Mouse (Mus musculus) megakaryocyte progenitor cell, adult 5-6 weeks (primary cell): ENCODE measurements around the gene Cab39. TPM values are rescaled to one million over a fixed set of nuclear protein-coding genes. Genes with fewer than 3 reads are reported as not detected.

Experiments used
- ATAC-seq: replicated peaks from 2 replicates; pipeline ENCODE4 v1.8.0; 2016; ENCODE audit warnings: mild to moderate bottlenecking, moderate TSS enrichment, inconsistent platforms; ENCODE audit not compliant: poor library complexity
- total RNA-seq, 2 experiments: library from RNA; stranded (forward) in 1 of 2; stranded (reverse) in 1 of 2; fragments of 157-497, 149-512 nt in 1 of 2; fragments of 200-1000 nt in 1 of 2; gene quantifications; 2 replicates each; pipeline versions ENCODE4 v1.2.3 to v1.2.4; 2015 to 2017

The Cab39 gene
- total RNA-seq, 2 experiments from 2014 or later: 83.1 to 122 TPM

DNA sequence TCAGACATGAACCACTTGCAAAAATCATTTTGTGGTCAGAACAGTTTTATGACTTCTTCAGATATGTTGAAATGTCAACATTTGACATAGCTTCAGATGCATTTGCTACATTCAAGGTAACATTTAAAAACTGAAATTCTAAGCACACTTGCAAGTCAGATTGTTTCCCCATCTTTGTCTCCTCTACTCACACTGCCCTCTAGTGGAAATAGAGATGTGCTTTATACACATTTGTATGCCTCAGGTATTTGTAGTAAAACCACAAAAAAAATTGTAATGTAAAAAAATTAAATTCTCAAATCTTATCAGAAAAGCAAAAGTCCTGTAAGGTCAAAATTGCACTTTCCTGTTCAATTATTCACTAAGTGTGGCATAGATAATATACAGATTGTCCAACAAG, 49.0 kb downstream of the Cab39 start:
- ATAC-seq: no peak

DNA sequence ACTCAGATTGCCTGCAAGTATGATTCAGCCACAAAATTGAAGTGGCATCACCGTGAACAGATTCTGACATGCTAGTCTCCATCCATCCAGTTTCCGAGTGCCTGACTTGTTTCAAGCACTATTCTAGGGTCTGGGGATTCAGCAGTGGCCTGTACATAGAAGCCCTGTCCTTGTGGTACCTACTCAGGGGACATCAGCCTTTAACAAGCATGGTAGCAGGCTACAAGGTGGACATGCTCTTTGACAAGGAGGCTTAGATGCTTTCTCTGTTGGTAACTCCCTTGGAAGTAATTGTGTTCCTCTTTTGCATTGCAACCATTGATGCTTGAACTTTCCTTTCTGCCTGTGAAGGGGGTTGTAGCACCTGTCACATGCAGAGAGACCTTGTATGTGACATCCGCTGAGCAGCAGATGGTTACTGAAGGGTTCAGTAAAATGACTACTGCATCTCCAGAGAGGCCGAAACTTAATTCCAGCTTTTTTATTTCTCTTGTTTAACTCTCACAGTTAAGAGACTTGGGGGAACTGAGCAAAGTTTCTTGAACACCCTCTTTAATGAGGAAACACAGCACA, 50.1 kb downstream of the Cab39 start:
- no peak for ATAC-seq

DNA sequence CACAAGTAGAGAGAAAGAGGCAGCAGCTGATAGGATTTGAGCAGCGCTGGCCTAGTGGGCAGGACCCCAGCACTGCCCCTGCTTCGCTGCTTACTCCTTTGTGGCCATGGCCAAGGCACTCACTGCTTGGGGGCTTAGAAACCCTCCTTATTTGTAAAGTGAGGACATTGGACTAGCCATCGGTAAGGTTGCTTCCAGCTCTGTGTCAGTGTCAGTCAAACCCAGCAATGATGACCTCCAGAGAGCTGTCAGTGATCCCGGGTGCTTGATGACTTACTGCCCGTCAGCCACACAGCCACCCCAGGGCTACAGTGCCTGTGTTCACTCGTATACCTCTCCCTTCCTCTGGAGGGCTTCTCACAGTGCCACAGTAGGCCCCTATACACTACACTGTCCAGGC, 51.7 kb downstream of the Cab39 start:
- ATAC-seq: no peak

DNA sequence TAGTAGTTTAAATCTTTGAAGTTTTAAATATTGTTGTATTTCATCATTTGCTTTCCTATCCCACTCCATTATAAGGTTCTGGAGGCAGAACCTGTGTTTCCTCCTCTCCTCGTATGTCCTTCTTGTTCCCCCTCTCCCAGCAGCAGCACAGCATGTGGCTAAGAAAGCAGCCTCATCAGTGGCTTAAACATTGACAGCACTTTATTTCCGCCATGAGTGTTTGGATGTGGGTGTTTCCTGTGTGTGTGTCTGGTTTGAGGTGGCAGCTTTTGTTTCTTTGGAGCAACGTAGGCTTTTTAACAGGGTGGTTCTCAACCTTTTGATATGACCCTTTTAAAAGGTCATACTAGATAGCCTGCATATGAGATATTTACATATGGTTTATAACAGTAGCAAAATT, 52.2 kb downstream of the Cab39 start:
- no peak for ATAC-seq

DNA sequence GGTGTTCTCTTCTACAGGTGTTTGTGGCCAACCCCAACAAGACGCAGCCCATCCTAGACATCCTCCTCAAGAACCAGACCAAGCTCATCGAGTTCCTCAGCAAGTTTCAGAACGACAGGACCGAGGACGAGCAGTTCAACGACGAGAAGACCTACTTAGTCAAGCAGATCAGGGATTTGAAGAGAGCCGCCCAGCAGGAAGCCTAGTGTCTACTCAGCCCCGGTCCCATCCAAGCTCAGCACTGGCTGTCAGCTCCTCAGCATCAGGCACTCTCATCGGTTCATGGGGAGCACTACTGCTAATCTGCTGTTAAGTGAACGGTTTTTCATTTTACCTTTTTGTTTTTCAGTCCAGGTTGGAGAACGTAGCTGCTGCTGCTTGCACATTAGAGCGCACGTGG, 55.8 kb downstream of the Cab39 start:
- no peak for ATAC-seq

DNA sequence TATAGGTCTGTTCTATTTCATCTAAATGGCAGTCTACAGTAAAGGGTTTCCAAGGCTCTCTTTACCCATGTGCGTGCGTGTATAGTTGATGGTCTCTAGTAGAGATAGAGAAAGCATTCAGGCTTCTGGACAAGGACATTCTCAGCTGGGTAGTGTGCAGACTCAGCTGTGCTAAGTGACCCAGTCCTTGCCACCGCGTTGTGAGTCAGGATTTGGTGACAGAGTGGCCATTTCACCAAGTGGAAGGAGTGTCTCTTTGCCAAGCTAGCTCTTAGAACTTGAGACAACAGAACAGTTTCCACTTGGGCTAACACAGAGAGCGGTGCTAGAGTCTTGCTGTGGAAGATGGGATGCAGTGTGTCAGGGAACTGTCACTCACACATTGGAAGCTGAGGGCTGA, 57.6 kb downstream of the Cab39 start:
- no peak for ATAC-seq

DNA sequence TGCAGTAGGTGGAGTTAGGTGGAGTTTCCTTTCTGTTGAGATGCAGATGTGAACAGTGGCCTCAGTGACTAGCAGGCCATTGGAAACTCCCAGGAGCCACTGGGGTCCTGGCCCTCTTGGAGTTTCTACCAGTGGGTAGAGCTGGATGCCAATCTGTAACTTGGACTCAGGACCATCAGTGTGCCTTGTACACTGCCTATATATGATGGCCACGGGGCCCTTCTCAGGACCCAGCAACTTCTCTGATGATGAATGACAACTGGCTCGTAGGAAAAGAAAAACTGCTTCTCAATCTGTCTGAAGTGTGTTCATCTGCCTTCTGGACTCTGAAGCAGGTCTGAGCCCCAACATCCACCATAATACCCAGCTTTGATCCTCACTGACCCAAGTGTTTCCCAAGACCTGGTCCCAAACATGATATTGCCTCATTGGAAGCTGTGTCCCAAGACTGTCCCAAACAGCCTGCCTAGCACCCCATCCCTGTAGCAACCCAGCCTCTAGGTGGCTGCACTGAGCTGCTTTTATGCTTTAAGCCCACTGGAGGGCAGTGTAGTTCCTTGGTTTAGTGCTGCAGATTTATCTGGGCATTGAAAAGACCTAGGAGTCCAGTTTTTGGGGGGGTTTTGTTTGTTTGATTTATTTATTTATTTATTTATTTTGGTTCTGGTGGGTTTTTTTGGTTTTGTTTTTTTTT, 59.9 kb downstream of the Cab39 start:
- ATAC-seq: peak; percentile 98

- ATAC-seq: no peak
Measured at GRCm38 (mm10) chr1:85853865-85854264, 60.6 kb downstream of the Cab39 start.

GRCm38 (mm10) chr1:85854475-85854874, 61.2 kb downstream of the Cab39 start:
- ATAC-seq: no peak

DNA sequence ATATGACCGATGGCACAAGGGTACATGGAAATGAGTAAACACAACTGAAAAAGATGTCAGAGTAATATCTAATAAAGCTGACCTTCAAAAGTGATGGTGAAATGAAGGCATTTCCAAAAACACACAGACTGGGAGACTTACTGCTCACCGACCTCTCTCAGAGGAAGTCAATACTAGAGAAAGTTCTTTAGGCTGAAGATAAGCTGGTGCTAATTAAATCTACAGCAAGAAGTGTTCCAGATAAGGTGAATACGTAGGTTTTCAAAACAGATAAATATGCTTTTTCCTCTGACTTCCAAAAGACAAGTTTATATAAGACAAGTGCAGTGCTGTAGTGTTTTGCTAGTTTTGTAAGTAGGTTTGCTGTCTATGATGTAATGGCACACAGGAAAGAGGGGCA, 63.0 kb downstream of the Cab39 start:
- no peak for ATAC-seq

GRCm38 (mm10) chr1:85857261-85857754, 64.1 kb downstream of the Cab39 start:
- ATAC-seq: no peak

DNA sequence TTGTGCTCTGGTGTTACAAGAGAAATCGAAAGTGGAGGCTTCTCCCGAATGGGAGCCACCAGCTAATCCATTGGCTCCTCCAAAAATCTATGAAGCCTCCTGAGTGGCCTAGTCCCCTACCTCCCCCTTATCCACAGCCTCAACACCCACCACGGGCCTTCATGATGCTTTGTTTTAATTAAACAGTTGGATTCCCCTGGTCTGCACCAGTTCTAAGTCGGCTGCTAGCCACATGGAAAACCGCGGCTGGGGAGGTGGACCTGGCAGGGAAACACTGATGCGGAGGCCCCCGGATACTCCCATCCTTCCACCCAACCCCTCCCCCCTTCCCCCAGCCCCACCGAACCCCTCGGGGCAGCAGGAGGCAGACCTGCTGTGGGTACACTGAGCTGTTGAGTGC, 71.1 kb downstream of the Cab39 start:
- ATAC-seq: no peak

GRCm38 (mm10) chr1:85870001-85870400, 76.8 kb downstream of the Cab39 start:
- no peak for ATAC-seq

GRCm38 (mm10) chr1:85870546-85870945, 77.3 kb downstream of the Cab39 start:
- ATAC-seq: no peak

- ATAC-seq: no peak
Measured at GRCm38 (mm10) chr1:85882003-85882402, 88.8 kb downstream of the Cab39 start.

GRCm38 (mm10) chr1:85887221-85887620, 94.0 kb downstream of the Cab39 start:
- no peak for ATAC-seq

DNA sequence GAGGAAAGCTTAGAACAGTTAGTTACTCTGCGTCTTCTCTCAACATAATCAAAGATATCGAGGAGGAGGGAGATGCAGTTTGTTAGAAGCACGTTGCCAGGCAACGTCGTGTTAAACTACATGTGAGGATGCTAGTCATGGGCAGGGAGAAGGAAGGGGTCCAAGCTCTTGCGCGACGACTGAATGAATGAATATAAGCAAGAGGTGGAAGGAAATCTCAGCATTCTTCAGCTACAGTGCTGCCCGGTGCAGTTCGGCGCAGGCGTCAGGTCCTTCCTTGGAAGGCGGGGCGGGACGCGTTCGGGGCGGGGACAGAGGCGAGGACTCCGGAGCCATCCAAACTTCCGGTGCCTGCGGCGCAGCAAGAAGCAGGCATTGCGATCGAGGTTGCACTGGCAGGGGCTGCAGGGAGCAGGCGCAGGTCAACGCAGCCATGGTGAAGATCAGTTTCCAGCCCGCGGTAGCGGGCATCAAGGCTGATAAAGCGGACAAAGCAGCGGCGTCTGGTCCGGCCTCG, 101.0 kb downstream of the Cab39 start, which contains the start of gene Itm2c:
Gene Itm2c, plus strand, starts transcription at position 51 of the 517 bp plus-strand sequence.
- peak; percentile 67 for ATAC-seq

DNA sequence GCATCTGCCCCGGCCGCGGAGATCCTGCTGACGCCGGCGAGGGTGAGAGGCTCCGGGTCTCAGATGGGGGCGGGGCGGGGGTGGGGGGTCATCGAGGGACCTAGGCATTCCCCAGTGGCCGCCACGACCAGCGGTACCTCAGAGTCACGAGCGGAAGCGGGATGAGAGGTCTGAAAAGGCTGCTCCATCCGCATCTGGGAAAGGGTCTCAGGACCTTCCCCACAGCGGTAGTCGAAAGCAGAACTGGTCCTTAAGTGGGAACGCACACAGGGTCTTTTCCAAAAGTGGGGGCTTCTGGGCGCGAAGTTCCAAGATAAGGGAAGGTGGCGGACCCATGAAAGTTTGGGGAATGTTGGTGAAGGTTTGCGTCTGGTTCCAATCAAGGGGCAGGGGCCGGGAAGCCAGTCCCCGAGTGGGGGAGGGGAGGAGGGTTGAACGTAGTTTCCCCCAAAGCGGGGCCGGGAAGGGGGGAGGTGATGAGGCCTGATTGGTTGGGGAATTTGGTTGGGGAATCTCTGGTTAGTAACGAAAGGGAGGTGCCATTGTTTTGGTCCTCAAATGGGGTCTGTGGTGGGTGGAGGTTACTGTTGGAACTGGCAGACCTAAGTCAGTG, 101.6 kb downstream of the Cab39 start:
- ATAC-seq: no peak; the same call in 1 of the 2 replicates

GRCm38 (mm10) chr1:85895391-85895837, 102.2 kb downstream of the Cab39 start:
- ATAC-seq: peak; percentile 76

DNA sequence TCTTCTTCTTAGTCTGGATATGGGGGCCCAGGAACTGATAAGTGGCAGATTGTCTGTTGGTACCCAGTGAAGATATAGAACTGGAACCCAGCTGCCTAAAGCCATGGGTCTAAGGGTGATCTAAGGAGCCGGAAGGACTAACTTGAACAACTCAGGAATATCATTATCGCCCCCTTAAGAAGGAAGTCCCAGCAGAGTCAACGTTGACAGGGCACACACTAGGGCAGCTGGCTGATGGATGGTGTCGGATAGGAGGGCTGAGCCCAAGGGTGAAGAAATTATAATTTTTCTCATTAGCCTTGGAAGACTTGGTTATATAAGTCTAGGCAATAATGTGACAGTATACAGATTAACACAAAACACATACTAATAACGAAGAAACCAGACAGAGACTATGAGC, 102.9 kb downstream of the Cab39 start:
- no peak for ATAC-seq

GRCm38 (mm10) chr1:85896781-85897700, 103.8 kb downstream of the Cab39 start:
- peak; percentile 33 for ATAC-seq
